Mouse (Mus musculus): ENCODE measurements around the gene C3.

The C3 gene

GRCm38 (mm10) chr17:57223313-57223712 lies 4.6 kb downstream of the C3 start:
- in situ Hi-C loops (cut with MboI, MseI) = loop anchor here (5.0 to 25.0 kb wide), 2 partner anchors 109 to 1689 kb away; no protein-coding TSS in a partner anchor

GRCm38 (mm10) chr17:57221911-57222310 lies 6.0 kb downstream of the C3 start:
- in situ Hi-C loops (cut with MboI, MseI) = loop anchor here (5.0 to 25.0 kb wide), 2 partner anchors 110 to 1690 kb away; no protein-coding TSS in a partner anchor

GRCm38 (mm10) chr17:57219884-57220207 lies 8.1 kb downstream of the C3 start:
- in situ Hi-C loops (cut with MboI, MseI) = loop anchor here (5.0 to 25.0 kb wide), 2 partner anchors 112 to 1692 kb away; no protein-coding TSS in a partner anchor

GRCm38 (mm10) chr17:57219167-57219883 lies 8.6 kb downstream of the C3 start:
- in situ Hi-C loops (cut with MboI, MseI) = loop anchor here in 1 of 2 experiments (5.0 to 25.0 kb wide), 2 partner anchors 113 to 1693 kb away; no protein-coding TSS in a partner anchor

- in situ Hi-C loops (cut with MboI, MseI) = loop anchor here in 1 of 2 experiments (5.0 to 25.0 kb wide), 2 partner anchors 114 to 1694 kb away; no protein-coding TSS in a partner anchor
These were observed 9.5 kb downstream of the C3 start for GRCm38 (mm10) chr17:57218335-57218900.

- in situ Hi-C loops (cut with MboI, MseI) = loop anchor here in 1 of 2 experiments (5.0 to 25.0 kb wide), 2 partner anchors 117 to 1697 kb away; no protein-coding TSS in a partner anchor
These were observed 13.1 kb downstream of the C3 start for GRCm38 (mm10) chr17:57214676-57215387.

- in situ Hi-C loops (cut with MboI, MseI) = loop anchor here in 1 of 2 experiments (25.0 kb wide), 1 partner anchor 1701 kb away; no protein-coding TSS in a partner anchor
These were observed 16.4 kb downstream of the C3 start for GRCm38 (mm10) chr17:57211501-57211900.

GRCm38 (mm10) chr17:57209330-57209729 lies 18.6 kb downstream of the C3 start:
- in situ Hi-C loops (cut with MboI, MseI) = loop anchor here in 1 of 2 experiments (25.0 kb wide), 1 partner anchor 1703 kb away; no protein-coding TSS in a partner anchor

GRCm38 (mm10) chr17:57207938-57208337 lies 20.0 kb downstream of the C3 start:
- in situ Hi-C loops (cut with MboI, MseI) = loop anchor here in 1 of 2 experiments (25.0 kb wide), 1 partner anchor 1704 kb away; no protein-coding TSS in a partner anchor

GRCm38 (mm10) chr17:57201841-57202724 lies 25.9 kb downstream of the C3 start:
- in situ Hi-C loops (cut with MboI, MseI) = loop anchor here in 1 of 2 experiments (25.0 kb wide), 1 partner anchor 1710 kb away; no protein-coding TSS in a partner anchor

GRCm38 (mm10) chr17:57198252-57198651 lies 29.7 kb downstream of the C3 start:
- in situ Hi-C loops (cut with MboI, MseI) = loop anchor here in 1 of 2 experiments (25.0 kb wide), 1 partner anchor 936 kb away; the partner anchor contains the start of gene Fem1a

GRCm38 (mm10) chr17:57195326-57196010 lies 32.5 kb downstream of the C3 start:
- in situ Hi-C loops (cut with MboI, MseI) = loop anchor here in 1 of 2 experiments (25.0 kb wide), 1 partner anchor 933 kb away; the partner anchor contains the start of gene Fem1a

- in situ Hi-C loops (cut with MboI, MseI) = loop anchor here in 1 of 2 experiments (25.0 kb wide), 1 partner anchor 932 kb away; the partner anchor contains the start of gene Fem1a
These were observed 33.2 kb downstream of the C3 start for GRCm38 (mm10) chr17:57194771-57195170.

GRCm38 (mm10) chr17:57194041-57194507 lies 33.9 kb downstream of the C3 start, which contains the start of gene Tnfsf14:
Gene Tnfsf14 (minus strand): TSS chr17:57194177.
- in situ Hi-C loops (cut with MboI, MseI) = loop anchor here in 1 of 2 experiments (25.0 kb wide), 1 partner anchor 932 kb away; the partner anchor contains the start of gene Fem1a

- in situ Hi-C loops (cut with MboI, MseI) = loop anchor here in 1 of 2 experiments (25.0 kb wide), 1 partner anchor 926 kb away; the partner anchor contains the start of gene Fem1a
These were observed 39.3 kb downstream of the C3 start for GRCm38 (mm10) chr17:57188510-57189192.

GRCm38 (mm10) chr17:57185641-57186040 lies 42.3 kb downstream of the C3 start:
- in situ Hi-C loops (cut with MboI, MseI) = loop anchor here in 1 of 2 experiments (25.0 kb wide), 1 partner anchor 923 kb away; the partner anchor contains the start of gene Fem1a

GRCm38 (mm10) chr17:57182871-57183270 lies 45.1 kb downstream of the C3 start:
- in situ Hi-C loops (cut with MboI, MseI) = loop anchor here in 1 of 2 experiments (25.0 kb wide), 1 partner anchor 921 kb away; the partner anchor contains the start of gene Fem1a

- in situ Hi-C loops (cut with MboI, MseI) = loop anchor here in 1 of 2 experiments (25.0 kb wide), 1 partner anchor 918 kb away; the partner anchor contains the start of gene Fem1a
These were observed 47.6 kb downstream of the C3 start for GRCm38 (mm10) chr17:57180363-57180762.
